Mouse (Mus musculus): ENCODE data around the gene Gm10490. TPM values are rescaled to one million over a fixed set of nuclear protein-coding genes. Genes with fewer than 3 reads are reported as not detected.

The Gm10490 gene
- polyA plus RNA-seq, 1 experiment = not detected

- TF ChIP-seq CTCF (IDR thresholded peaks at IDR 0.05; ENCODE audit: borderline replicate concordance, insufficient read depth, low read depth, low read length) (no peak), POLR2A (IDR thresholded peaks at IDR 0.05; ENCODE audit: borderline replicate concordance, insufficient read depth, low read length) (peak; percentile 57; the same call in 1 of the 2 replicates)
- H3K4me3 ChIP-seq (replicated peaks; ENCODE audit: insufficient read depth, low read depth, low read length) = peak within 1 kb of the TSS; percentile 81
- no peaks in the 10 kb centered on the region for H3K27me3 ChIP-seq (ENCODE audit: control insufficient read depth, insufficient read depth, low read length)
- H3K4me1 ChIP-seq (ENCODE audit: control insufficient read depth, insufficient read depth, low read length) = no peaks in the 10 kb centered on the region
- H3K27ac ChIP-seq (ENCODE audit: insufficient read depth, low read length) = peak within 1 kb of the TSS; percentile 76
- 2% methylated on average over 31 of the region's 38 CpGs for WGBS
- DNase-seq = peak; percentile 87 to 94
Observed at GRCm38 (mm10) chrX:7878007-7878419, 31.3 kb upstream of the Gm10490 start, which contains the start of gene Pim2. Gene Pim2, plus strand, starts transcription at chrX:7878262.

DNA sequence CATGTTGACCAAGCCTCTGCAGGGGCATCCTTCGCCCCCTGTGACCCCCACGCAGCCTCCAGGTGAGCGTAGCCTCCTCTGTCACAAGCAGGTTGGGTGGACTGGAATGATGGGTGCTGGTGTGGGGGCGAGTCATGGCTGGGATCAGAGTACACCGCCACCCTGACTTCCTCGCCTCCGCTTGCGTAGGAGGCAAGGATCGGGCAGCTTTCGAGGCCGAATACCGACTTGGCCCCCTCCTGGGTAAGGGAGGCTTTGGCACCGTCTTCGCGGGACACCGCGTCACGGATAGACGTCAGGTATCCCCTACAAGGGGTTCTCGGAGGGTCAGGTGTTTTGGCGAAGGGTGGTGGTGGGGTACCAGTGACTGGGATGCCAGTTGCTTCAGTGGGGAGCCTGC, 30.8 kb upstream of the Gm10490 start:
- Histone ChIP-seq H3K4me1 (ENCODE audit: control insufficient read depth, insufficient read depth, low read length) (no peaks in the 10 kb centered on the region), H3K4me3 (replicated peaks; ENCODE audit: insufficient read depth, low read depth, low read length) (peak overlapping the region; percentile 81), H3K27me3 (ENCODE audit: control insufficient read depth, insufficient read depth, low read length) (no peaks in the 10 kb centered on the region), H3K27ac (ENCODE audit: insufficient read depth, low read length) (peak overlapping the region; percentile 76)
- no peak for TF ChIP-seq POLR2A (IDR thresholded peaks at IDR 0.05; ENCODE audit: borderline replicate concordance, insufficient read depth, low read length)
- TF ChIP-seq CTCF (IDR thresholded peaks at IDR 0.05; ENCODE audit: borderline replicate concordance, insufficient read depth, low read depth, low read length) = no peak
- DNase-seq = peak; percentile 53 to 61
- 9% methylated on average over 21 of the region's 21 CpGs for WGBS

DNA sequence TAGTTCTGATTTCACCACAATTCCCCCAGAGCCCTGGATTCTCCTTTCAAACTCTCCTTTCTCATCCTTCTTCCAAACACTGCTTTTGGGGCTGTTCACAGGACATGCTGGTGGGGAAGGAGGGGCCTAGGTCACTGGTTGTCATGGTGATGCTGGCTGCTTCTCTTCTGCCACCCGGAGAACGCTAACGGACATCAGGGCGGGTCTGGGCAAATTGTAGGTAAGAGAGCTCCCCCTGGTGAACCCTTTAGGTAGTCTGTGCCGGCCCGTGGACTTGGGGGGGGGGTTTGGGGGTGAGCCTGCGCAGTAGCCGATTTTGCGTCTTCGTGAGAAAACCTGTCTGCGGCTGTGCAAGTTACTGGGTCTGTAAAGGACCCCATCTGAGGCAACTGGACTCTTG, 29.5 kb upstream of the Gm10490 start:
- 0 out of 2 replicates have a peak overlapping the region, but pooled peaks have one; percentile 39 for H3K27ac ChIP-seq (ENCODE audit: insufficient read depth, low read length)
- TF ChIP-seq POLR2A (IDR thresholded peaks at IDR 0.05; ENCODE audit: borderline replicate concordance, insufficient read depth, low read length) (no peak), CTCF (IDR thresholded peaks at IDR 0.05; ENCODE audit: borderline replicate concordance, insufficient read depth, low read depth, low read length) (peak; percentile 57; the same call in 1 of the 2 replicates)
- WGBS = 9% methylated on average over 11 of the region's 11 CpGs
- peak; percentile 71 to 85 for DNase-seq
- H3K4me3 ChIP-seq (replicated peaks; ENCODE audit: insufficient read depth, low read depth, low read length) = peak overlapping the region; percentile 81
- H3K4me1 ChIP-seq (ENCODE audit: control insufficient read depth, insufficient read depth, low read length) = no peaks in the 10 kb centered on the region
- no peaks in the 10 kb centered on the region for H3K27me3 ChIP-seq (ENCODE audit: control insufficient read depth, insufficient read depth, low read length)

DNA sequence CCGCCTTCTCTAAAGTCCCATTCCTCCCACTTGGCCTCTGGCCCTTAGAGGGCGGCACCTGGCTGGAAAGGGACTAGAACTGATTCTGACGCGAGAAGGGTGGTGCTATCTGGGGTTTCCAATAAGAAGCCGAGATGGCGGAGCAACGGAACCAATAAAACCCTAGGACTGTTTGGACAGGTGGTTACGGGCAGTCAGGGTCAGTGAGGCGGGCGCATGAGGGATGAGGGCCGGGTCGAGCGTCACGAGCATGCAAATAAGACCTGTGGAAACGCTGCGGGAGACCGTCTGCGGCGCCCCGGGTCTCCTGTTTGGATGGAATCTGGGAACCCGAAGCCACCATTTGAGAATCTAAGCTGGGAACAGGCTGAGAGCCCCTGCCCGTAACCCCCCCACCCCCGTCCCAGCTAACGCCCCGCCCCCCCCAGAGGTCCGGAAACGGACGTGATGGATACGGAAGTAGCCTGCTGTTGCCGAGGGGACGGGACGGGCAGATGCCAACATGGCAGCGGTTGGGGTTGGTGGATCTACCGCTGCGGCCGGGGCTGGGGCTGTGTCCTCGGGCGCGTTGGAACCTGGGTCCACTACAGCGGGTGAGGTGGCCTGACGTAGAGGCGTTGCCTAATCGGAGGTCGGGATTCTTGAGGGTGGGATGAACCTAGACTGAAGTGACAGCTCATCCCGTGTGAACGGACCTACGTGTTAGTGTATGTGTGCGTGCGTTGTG, 25.3 kb upstream of the Gm10490 start, which contains the start of gene Slc35a2:
TSS of gene Slc35a2 (plus strand) at position 188 of the 727 bp plus-strand sequence.
- peak within 1 kb of the TSS; percentile 94 for H3K27ac ChIP-seq (ENCODE audit: insufficient read depth, low read length)
- H3K27me3 ChIP-seq (ENCODE audit: control insufficient read depth, insufficient read depth, low read length) = no peaks in the 10 kb centered on the region
- DNase-seq = peak; percentile 85 to 92
- H3K4me1 ChIP-seq (ENCODE audit: control insufficient read depth, insufficient read depth, low read length) = no peaks in the 10 kb centered on the region
- WGBS = 5% methylated on average over 41 of the region's 49 CpGs
- H3K4me3 ChIP-seq (replicated peaks; ENCODE audit: insufficient read depth, low read depth, low read length) = peak within 1 kb of the TSS; percentile 99
- TF ChIP-seq POLR2A (IDR thresholded peaks at IDR 0.05; ENCODE audit: borderline replicate concordance, insufficient read depth, low read length) (peak; percentile 58), CTCF (IDR thresholded peaks at IDR 0.05; ENCODE audit: borderline replicate concordance, insufficient read depth, low read depth, low read length) (no peak)

- H3K27ac ChIP-seq (ENCODE audit: insufficient read depth, low read length) = peak overlapping the region; percentile 99; the same call in 1 of the 2 replicates
- H3K4me3 ChIP-seq (replicated peaks; ENCODE audit: insufficient read depth, low read depth, low read length) = peak overlapping the region; percentile 95
- no peaks in the 10 kb centered on the region for H3K4me1 ChIP-seq (ENCODE audit: control insufficient read depth, insufficient read depth, low read length)
- WGBS = 24% methylated on average over 13 of the region's 13 CpGs
- DNase-seq = no peak
- no peaks in the 10 kb centered on the region for H3K27me3 ChIP-seq (ENCODE audit: control insufficient read depth, insufficient read depth, low read length)
- TF ChIP-seq POLR2A (IDR thresholded peaks at IDR 0.05; ENCODE audit: borderline replicate concordance, insufficient read depth, low read length) (no peak), CTCF (IDR thresholded peaks at IDR 0.05; ENCODE audit: borderline replicate concordance, insufficient read depth, low read depth, low read length) (no peak)
Observed at GRCm38 (mm10) chrX:7898211-7898610, 11.1 kb upstream of the Gm10490 start.

- Histone ChIP-seq H3K27me3 (ENCODE audit: control insufficient read depth, insufficient read depth, low read length) (no peaks in the 10 kb centered on the region), H3K4me1 (ENCODE audit: control insufficient read depth, insufficient read depth, low read length) (no peaks in the 10 kb centered on the region), H3K27ac (ENCODE audit: insufficient read depth, low read length) (peak within 1 kb of the TSS; percentile 99), H3K4me3 (replicated peaks; ENCODE audit: insufficient read depth, low read depth, low read length) (peak within 1 kb of the TSS; percentile 95)
- 4% methylated on average over 59 of the region's 62 CpGs for WGBS
- DNase-seq = peak; percentile 88 to 94
- TF ChIP-seq POLR2A (IDR thresholded peaks at IDR 0.05; ENCODE audit: borderline replicate concordance, insufficient read depth, low read length) (peak; percentile 79), CTCF (IDR thresholded peaks at IDR 0.05; ENCODE audit: borderline replicate concordance, insufficient read depth, low read depth, low read length) (no peak)
Observed at GRCm38 (mm10) chrX:7898880-7899874, 10.2 kb upstream of the Gm10490 start, which contains the start of the genes Pqbp1 and Timm17b. Gene Pqbp1, minus strand, starts transcription at chrX:7899269. Gene Timm17b, plus strand, starts transcription at chrX:7899357.

DNA sequence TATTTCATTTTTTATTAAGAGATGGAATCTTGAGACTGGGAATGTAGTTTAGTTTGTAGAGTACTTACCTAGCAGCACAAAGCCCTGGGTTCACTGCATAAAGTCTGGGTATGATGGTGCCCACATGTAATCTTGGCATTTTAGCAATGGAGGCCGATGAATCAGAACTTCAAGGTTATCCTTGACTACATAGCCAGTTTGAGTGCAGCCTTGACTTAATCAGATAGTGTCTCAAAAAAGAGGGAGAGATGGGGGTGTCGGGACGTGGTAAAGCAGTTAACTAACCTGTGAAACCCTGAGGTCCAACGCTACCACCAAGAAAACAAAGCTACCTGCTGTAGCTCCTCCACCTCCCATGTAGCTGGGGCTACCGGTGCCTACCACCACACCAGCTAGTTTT, 4.9 kb upstream of the Gm10490 start:
- DNase-seq = no peak
- no peak overlapping the region for H3K4me3 ChIP-seq (replicated peaks; ENCODE audit: insufficient read depth, low read depth, low read length)
- H3K27me3 ChIP-seq (ENCODE audit: control insufficient read depth, insufficient read depth, low read length) = no peaks in the 10 kb centered on the region
- H3K4me1 ChIP-seq (ENCODE audit: control insufficient read depth, insufficient read depth, low read length) = no peaks in the 10 kb centered on the region
- no peak overlapping the region for H3K27ac ChIP-seq (ENCODE audit: insufficient read depth, low read length)
- TF ChIP-seq CTCF (IDR thresholded peaks at IDR 0.05; ENCODE audit: borderline replicate concordance, insufficient read depth, low read depth, low read length) = no peak
- TF ChIP-seq POLR2A (IDR thresholded peaks at IDR 0.05; ENCODE audit: borderline replicate concordance, insufficient read depth, low read length) = no peak
- WGBS = 92% methylated on average over 5 of the region's 5 CpGs
